Mouse (Mus musculus): Measurements from ENCODE around the gene Kif7.

The Kif7 gene

DNA sequence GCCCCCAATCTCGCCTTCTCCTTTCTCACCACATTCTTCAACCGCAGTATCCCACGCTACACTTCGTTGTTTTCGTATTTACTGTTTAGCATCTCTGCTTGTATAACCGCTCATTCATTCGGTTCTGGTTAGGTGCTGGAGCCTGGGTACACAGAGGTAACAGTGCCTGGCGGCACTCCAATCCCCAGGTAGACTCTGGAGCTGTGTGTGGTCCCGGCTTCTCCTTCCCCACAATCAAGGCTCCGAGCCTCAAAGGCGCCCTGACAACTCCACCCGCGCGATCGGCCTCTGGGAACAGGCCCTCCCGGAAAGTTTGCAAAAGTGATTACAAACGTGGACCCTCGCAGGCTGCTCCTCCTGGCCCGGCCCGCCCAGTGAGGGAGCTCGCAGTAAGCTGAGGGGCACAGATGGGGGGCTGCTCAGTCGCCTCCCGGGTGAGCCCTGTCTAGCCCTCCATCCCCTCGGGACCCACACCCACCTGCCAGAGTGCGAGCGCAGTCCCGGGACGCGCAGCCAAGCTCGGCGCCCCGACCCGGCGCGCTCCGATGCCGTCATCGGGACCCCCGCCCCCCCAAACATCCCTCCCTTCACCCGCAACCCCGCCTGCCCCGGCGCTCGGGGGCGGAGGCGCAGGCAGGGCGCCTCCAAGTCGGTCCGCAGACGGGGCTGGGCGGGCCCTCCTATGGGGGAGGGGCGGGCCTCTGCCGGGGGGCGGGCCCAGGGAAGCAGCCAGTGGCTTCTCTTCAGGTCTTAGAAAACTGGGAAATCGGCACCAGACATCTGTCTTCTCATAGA, at the start of gene Kif7:
Gene Kif7, minus strand, starts transcription at position 534 of the 795 bp plus-strand sequence.
- in situ Hi-C loops (cut with MboI, MseI) = no loop called here

DNA sequence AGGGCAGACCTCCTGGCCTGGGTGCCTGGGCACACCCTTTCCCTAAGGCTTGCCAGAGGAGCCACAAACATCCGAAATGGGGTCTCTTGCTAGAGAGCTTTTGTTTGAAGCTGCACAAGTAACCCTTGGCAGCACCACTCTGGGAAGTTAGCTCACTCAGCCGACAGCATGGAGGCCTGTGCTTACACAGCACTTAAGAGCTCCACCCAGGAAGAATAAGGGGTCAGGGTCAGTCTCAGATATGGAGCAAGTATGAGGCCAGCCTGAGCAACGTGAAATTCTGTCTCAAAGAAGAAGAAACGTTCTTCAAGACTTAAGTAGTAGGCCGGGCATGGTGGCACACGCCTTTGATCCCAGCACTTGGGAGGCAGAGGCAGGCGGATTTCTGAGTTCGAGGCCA, 46.6 kb upstream of the Kif7 start:
- in situ Hi-C loops (cut with MboI, MseI) = no loop called here

DNA sequence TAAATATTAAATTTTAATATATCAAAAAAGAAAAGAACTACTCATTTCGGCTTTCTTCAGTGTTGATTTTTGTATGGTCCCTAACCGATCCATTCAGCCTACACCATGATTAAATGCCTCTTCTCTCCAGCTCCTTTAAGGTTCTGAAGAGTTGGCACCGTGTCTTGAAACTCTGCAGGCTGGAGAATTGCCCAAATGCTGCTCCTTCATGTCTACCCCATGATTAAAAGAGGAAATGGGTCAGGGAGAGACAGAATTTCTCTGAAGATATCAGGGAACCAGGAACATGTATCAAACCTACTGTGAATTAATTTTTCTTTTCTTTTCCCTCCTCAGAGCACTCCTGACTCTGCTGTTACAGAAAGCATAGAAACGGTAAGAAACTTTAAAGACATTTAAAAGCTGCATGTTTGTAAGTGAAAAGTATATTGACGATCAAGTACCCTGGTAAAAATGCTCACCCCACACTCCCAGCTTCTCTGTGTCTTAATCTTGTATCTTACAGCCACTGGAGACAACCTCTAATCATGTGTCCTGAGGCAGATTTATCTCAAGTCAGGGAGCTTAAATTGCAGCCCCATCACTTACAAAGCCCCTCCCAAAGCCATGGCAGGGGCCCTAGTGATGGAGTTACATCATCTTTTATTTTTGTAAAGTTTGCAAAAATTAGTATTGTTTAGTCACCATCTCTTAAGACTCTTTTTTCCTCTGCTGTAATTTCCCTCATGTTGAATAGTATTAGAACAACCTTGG, 45.8 kb upstream of the Kif7 start:
- in situ Hi-C loops (cut with MboI, MseI) = no loop called here

DNA sequence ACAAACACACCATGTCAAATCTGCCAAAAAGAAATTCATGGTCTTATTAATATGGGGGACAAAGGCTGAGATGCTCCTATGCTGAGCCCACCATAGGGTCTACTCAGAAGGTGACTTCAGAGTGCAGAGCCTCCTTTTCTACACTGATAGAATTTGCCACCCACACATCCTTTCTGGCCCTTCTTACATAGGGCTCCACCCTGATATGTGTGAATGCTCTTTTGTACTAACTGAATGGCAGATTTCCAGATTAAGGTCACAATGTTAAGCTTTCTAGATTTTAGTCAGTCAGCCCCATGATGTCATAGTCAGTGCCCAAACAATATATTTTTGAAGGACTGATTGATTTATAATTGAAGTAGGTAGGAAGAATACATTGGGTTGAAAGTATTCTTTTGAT, 44.2 kb upstream of the Kif7 start:
- in situ Hi-C loops (cut with MboI, MseI) = no loop called here

DNA sequence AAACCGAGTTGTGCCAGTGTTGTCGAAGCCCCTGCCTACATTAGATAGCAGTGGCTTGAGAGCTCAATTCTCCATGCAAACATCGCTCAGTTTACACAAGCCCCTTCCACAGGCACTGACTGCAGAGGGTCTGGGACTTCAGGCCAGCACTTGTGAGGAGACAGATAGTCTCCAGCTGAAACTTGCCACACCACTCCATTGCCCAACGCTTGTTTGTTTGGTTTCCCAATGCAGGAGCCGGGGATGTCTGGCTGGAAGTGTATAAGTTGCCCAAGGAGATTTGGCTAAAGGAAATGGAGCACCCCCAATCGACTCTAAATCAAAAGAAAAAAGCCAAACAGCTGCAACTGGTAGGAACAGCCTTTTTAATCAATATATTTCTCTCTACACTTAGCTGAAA, 42.7 kb upstream of the Kif7 start:
- in situ Hi-C loops (cut with MboI, MseI) = no loop called here

DNA sequence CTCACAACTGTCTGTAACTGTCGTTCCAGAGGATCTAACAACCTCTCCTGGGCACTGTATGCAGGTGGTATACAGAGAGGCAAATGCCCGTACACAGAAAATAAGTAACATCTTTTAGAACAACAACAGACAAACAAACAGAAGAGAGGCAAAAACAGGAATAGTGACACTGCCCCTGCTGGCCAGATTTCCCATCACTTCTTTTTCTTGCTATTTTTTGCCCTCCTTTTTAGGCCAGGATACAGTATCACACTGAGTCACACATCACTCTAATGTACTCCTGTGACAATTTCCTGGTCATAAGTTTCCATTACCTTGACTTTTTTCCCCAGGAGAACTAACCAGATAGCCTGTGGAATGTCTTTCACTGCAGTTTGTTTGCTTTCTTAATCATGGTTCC, 40.8 kb upstream of the Kif7 start:
- in situ Hi-C loops (cut with MboI, MseI) = no loop called here

DNA sequence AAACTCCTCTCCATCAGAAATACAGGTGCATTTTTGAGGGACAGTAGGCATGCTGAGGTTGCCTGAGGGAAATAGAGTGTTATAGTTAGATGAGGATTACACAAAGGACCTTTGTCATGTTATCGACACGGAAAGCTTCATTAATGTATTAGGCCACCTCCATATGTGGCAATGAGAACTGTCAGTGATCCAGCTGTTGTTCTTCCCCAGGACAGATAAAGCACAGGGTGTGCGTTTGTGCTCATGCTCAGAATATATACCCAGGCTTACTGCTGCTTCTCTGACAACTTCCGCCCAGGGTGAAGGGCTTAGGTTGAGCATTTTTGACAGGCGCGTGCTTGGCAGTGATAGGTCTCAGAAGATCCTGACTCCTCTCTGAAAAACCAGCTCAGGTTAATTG, 34.0 kb upstream of the Kif7 start:
- in situ Hi-C loops (cut with MboI, MseI) = no loop called here

DNA sequence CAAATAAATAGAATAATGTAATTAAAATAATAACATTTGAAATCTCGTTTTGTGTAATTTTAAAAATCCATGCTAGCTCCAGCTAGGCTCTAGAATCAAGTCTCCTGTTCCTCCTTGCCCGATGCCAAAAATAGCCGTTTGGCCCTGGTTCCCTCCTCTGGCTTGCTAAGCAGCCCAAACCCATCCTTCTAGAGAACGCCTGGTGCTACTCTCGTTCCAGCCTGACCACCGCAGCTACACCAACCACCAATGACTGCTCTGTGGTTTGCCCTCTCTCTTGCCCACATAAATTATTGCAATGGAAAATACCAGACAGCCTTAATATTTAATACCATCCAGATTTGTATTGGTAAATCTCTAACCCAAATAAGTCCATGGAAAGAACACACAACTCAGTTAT, 32.1 kb upstream of the Kif7 start:
- in situ Hi-C loops (cut with MboI, MseI) = no loop called here

DNA sequence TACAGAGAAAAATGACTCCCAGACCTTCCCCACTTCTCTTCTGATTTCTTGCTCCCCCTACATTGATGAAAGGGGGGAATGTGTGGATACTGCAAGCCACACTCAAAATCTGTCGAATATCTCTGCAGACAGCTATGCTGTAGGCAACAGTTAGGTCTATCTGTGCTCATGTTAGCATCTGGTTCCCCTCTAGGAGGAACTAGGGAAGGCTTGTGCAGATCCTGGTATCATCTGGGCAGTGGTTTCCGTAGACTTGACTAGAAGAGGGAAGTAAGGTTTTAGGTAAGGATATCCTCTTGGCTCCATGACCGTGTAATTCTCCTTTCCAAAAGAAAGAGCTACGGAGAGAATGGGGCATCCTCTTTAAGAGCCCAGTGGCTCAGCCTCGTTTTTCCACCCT, 29.1 kb upstream of the Kif7 start:
- in situ Hi-C loops (cut with MboI, MseI) = no loop called here

DNA sequence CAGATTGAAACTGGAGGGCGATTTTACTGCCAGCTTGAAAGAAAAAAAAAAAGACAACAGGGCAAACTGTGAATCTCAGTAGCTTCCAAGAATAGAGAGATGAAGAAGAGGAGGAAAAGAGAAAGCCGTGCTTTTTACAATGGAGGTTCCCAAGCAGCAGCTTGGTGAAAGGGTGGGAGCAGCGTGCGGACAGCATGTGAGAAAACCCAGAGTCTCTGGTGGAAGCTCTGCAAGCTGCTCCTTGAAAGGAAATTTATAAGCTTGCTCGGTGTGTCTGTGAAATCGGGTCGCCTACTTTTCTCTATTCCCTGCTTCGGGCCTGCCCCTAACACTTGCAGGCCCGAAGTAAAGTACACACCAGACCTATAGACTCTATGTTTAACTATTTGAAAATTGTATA, 28.5 kb upstream of the Kif7 start:
- in situ Hi-C loops (cut with MboI, MseI) = no loop called here

DNA sequence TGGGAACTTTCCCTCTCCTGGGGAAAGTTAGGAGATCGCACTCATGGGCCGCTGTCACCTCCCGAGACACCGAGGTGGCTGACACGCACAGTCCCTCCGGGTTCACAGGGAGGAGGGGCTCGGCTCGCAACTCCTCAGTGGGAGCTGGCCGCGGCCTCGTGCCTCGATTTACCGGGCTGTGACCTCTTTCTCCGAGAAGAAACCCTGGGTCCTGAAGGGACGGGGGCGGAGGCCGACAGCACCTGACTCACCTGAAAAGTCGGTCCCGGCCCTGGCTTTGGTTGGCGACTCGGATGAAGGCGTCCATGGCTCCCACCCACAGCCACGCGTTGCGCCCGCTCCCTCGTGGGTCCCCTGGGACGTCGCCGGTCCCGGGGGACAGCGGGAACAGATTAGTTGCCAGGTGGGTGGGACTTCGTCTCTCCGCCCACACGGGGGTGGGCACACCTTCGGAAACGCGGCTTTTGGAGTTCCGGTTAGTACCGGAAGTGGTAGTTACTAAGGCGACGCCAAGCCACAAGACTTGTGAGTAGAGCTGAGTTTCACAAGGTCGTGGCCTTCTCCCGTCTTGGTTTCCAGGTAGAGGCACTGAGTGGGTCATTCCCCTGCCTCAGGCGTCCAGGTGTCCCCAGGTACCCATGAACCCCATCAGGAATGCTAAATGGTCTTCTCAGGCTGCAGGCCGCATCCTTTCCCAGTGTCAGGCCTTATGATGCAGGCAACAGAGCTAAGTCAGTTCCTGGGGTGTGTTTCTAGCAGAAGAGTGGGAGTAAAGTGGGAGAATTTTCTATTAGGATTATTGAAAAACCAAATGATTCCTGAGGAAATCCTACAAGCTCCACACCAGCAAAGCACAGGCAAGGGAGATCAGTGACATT, 27.4 kb upstream of the Kif7 start, which contains the start of the genes Pex11a and Wdr93:
Gene Pex11a, minus strand, starts transcription at position 473 of the 878 bp plus-strand sequence.
Gene Wdr93, plus strand, starts transcription at position 505 of the 878 bp plus-strand sequence.
- in situ Hi-C loops (cut with MboI, MseI) = no loop called here

DNA sequence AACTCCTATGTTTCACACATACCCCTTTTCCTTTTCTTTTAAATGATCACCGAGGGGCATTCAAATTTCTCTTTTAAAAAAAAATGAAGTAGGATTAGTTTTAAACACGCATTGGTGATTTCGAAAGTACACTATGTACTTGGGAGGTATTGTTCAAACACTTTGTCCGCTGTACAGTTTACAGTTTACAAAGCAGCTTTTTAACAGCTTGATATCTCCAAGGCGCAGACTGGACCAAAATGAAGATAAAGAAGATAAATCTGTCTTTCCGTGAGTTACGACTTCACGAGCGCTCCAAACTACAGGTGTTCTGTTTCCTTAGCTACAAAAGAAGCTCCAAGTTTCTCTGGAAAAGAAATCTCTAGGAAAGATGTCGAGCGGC, 26.7 kb upstream of the Kif7 start:
- in situ Hi-C loops (cut with MboI, MseI) = no loop called here

DNA sequence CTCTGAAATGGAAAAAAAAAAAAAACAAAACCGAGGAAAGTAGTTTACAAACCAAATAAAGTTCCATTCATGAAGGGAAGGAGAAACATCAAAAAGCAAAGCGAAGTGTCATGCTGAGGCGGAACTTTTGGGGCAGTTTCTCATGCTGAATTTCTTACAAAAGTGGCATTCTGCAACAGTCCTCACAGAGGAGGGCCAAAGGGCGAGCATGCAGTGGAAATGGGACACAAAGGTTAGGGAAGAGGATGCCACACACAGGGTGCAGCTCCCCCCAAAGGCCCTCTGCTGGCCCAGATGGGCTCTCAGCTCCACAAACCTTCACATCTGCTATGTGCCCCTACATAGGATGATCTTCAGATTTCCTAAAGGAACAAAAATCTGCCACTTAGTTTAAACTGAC, 24.8 kb upstream of the Kif7 start:
- in situ Hi-C loops (cut with MboI, MseI) = no loop called here

DNA sequence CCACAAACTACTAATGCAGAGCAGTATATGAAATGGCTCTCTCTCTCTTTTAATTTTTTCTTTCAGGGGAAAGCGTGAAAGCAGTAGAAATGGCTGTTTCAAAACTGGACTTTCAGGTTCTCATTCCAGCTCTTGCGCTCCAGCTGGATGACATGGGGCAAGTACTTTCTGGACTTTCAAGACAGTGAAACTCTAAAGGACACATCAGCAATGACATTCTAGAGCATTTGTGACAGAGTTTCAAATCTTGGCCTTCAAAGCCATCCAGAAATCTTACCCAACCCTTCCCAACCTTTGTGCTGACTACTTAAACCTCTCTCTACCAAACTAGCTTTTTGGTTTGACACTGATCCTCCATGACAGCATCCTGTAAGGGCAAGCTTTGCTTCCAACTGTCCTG, 23.4 kb upstream of the Kif7 start:
- in situ Hi-C loops (cut with MboI, MseI) = no loop called here

DNA sequence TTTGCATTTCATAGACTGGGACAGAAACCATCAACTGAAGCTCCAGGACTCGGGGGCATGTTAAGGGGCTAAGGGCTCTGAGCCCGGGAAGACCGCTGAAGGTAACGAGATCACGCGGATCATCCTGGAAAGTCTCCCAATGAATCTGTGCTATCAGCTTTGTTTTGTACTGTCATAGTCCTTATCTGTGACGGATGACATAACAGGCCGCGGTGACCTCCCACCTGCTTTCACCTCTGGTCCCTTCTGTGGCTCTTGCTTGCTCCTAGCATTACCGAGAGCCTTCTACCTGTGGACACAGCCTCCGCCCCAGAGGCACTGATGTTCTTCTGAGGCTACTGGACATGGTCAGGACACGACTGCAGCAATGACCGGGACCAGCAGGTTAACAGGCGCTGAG, 21.0 kb upstream of the Kif7 start:
- in situ Hi-C loops (cut with MboI, MseI) = no loop called here

DNA sequence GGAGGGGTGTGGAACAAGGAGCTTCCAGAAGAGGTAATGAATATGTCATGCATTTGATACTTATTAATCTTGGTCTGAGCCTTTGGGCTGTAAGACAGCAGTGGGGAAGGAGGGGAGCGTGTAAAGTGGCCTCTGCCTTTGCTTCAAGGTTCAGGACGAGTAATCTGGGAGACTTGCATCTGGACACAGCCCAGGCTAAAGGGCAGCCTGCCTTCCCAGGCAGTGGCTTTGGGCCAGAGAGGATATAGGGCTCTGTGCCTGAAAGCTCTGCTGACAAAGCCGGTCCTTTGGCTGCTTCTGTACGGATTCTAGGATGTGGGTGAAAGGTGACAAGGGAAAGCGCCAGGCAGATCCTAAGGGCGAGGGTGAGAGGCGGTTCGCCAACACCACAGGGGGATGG, 19.0 kb upstream of the Kif7 start:
- in situ Hi-C loops (cut with MboI, MseI) = no loop called here

DNA sequence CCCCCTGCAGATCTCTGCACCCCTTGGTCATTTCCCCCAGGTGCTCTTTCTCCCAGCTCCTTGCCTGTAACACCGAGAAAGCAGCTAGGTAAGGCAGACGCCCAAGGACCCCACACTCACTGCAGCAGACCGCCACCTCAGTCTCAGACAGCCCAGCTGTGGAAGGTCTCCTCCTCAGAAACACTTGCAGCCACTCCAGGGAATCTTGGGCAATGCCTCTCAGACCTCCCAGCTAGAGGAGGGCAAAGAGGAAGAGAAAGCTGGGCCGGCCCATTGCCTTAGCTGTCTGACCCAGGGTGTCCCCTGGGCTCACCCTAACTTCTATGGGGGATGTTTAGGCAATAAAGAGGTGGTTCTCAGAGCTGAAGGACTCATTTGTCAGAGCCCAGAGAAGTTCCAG, 17.1 kb upstream of the Kif7 start, which contains the start of gene Plin1:
Gene Plin1, minus strand, starts transcription at position 282 of the 400 bp plus-strand sequence.
- in situ Hi-C loops (cut with MboI, MseI) = no loop called here

DNA sequence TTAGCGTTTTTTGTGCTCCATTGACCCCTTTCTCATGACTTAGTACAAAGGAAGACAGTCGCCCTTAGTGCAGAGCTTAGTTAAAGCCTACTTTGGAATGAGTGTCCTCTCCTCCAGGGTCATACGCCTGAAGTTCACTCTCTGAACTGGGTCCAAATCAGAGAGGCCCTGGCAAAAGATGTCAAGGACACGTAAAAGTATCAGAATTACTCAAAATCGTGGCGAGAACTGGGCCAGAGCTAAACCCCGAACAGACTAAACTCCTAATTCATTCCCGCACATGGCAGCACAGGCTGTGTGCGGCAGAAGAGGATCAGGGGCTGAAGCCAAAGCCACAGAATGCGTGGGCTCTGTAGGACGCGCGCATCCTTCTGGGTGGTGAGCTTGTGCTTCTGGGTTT, 15.9 kb upstream of the Kif7 start:
- in situ Hi-C loops (cut with MboI, MseI) = no loop called here

DNA sequence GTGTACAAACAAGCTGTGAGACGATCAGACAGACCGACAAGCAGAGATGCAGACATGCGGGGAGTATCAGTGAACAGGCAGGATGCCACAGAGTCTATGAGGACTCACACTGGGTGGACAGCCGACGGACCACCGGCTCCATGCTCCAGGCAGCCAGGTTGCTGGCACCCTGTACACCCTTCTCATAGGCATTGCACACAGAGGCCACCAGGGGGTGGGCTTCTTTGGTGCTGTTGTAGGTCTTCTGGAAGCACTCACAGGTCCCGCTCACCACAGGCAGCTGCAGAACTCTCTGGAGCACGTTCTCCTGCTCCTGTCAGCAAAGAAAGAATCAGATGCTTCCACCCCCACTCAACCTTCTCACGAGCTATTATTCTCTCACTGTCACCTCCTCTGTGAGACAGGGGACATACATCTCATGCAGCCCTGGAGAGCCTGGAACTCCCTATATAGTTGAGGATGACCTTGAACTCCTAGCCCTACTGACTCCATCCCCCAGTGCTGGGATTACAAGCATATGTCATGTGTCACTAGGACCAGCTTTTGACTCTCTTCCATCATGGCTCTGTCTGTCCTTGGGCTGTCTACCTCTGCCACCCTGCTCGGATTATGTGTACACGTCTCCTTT, 14.3 kb upstream of the Kif7 start:
- in situ Hi-C loops (cut with MboI, MseI) = no loop called here

DNA sequence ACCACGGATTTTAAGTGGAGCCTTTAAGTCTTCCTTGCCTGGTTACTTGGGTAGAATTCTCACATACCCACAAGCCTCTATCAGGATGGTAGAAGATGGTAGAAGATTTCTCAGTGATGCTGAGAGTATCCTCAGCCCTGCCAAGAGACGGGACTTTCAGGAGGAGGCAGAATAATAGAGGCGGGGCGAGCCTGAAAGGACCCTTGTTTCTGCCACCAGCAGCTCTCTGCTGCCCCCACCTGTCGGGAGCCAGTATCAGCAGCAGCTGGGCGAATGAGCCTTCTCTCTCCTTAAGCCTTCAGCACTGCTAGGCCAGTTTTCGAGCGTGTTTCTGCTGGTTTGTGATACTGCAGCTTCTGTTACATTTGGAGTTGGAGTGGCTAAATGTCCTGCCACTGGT, 13.6 kb upstream of the Kif7 start:
- in situ Hi-C loops (cut with MboI, MseI) = no loop called here

DNA sequence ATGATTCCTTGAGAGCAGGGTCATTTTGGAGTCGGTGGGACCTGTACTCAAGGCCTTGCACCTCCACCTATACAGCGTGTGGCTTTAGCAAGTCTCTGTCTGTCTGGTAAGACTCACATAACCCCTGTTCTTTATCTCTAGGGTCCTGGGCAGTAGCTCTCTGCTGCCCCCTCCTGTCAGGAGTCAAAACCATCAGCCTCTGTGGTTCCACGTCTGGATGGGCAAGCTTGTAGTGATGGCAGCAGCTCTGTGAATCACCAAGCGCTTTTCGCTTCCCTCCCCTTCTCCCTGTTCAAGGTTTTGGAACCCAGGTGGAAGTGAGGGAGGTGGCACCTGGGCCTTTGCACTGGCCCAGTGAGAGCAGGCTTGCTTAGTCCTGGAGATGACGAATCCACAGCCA, 12.7 kb upstream of the Kif7 start:
- in situ Hi-C loops (cut with MboI, MseI) = no loop called here

DNA sequence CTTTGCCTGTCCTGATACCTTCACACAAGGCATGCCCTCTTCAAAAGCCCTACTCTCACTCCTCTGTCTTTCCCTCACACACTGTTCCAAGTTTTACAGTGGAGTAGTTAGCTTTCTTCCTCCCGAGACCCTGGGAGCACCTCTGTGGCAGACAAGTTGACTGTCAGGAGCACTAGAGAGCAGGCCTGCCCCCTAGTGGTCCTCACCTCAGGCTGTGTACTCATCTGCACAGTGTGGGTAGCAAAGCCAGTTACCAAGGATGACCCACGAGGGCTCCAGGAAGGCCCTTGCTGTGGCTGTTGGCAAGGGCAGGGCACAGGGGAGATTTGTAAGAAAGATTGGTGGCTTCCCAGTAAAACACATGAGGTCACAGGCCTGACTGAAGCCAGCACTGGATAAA, 11.6 kb upstream of the Kif7 start:
- in situ Hi-C loops (cut with MboI, MseI) = no loop called here
